Mouse (Mus musculus) thymus, postnatal 36 days (tissue): Measurements from ENCODE around the gene Olfr1359.
"Not testable (repeated sequence)": the region's sequence is repeated elsewhere in the genome, so short reads cannot be mapped to it uniquely, and the experiment has no call there.

Experiments used
- DNase-seq, 2 experiments: peaks; one replicate each; pipeline ENCODE4 v3.0.0; 2022; ENCODE audit warnings: mixed read lengths in 2 of 2

Olfr1359 gene

DNA sequence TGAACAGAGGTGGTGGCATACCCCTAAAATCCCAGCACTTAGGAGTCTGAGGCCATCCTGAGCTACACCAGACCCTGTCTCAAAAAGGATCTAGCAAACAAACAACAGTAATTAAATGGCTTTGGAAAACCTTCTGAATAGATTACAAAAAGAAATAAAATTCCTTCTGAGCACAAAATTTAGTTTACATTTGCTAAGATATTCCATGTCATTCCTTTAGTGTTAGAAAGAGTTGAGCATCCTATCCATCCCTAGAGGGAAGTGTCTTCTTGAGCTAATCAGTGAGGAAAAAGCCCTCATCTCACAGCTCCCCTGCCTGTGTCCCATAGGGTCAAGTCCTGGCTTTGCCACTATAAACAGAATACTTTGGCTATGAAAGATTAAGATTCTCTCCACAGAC is at the start of gene Olfr1359:
Gene Olfr1359, plus strand, starts transcription at position 301 of the 400 bp plus-strand sequence.
- DNase-seq = no peak

DNA sequence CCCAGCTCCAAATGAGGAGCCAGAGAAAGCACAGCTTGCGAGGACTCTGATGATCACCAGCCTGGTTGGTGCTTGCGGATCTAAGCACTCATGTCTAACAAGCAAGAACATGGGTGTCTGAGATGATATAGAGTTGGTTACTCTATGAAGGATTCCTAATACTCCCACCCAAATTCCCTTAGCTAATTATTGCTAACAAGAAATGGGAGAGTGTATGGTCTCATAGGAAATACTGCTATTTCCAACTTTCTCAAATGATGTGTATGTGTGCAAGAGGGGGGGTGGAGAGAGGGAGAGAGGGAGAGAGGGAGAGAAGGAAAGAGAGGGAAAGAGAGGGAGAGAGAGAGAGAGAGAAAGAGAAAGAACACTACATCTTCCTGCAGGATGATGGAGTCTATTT is 34.6 kb upstream of the Olfr1359 start, which contains the start of gene Olfr1361:
Gene Olfr1361, minus strand, starts transcription at position 101 of the 400 bp plus-strand sequence.
- DNase-seq = no peak

DNA sequence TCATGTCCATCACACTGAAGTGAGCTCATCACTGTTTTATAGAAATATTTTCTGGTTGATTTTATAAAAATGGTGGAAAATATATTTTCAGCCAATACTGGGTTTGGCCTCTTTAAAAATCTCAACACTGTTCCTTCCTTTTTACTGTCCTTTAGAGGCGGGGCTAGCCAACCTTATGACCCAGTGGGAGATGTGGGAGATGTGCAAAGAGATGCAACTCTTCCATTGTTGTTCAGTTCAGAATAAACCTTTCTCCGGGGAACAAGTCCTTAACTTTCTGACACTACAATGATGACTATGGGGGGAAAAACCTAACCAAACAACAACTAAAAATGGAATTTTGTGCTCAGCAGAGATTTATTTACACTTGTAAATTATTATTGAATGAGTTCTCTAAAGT is 20.6 kb upstream of the Olfr1359 start, which contains the start of gene Olfr1360:
Gene Olfr1360, minus strand, starts transcription at position 101 of the 400 bp plus-strand sequence.
- DNase-seq = no peak

DNA sequence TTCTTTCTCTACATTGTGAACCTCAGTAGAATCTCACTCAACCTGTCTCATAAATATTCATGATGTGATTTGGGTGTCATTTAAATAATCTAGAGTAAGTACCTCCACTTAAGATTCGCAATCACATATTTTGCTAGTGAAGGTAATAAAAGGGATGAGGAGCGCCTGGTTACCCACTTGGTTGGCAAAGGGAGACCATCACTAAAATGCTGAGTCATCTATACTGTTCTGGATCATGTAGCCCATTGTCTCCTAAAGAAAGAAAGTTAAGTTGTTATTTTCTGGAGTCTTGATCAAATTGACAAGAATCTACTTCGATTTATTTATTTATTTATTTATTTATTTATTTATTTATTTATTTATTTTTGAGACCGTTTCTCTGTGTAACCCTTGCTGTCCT is 8.8 kb downstream of the Olfr1359 start:
- no peak for DNase-seq

DNA sequence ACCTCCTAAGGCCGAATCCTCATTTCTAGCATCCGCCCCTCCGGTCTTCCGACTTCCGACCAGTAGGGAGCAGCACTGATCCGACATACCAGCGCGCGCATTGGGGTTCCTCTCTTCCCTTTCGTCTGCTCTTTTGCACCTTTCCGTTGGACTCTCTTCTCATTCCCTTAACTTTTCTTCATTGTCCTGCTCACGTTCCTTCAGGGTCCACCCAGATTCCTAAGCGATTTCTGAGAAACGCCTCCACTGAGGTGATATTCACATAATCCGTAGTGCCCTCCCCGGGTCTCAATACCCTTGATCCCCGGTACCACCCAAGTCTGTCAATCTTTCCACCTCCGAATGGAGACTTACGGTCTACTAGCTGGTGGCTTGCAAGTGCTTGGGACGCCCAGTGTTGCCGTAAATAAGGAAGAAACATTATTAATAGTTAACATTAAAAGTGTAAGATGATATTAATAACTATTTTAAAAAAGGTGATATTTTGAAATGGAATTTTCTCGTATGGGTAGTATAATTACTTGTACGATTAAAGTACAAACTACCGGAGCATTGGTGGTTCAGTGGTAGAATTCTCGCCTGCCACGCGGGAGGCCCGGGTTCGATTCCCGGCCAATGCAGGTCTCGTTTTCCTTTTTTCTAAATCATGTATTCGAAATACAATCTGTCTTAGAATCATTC is 12.3 kb downstream of the Olfr1359 start:
- DNase-seq = peak; percentile 88 to 92

DNA sequence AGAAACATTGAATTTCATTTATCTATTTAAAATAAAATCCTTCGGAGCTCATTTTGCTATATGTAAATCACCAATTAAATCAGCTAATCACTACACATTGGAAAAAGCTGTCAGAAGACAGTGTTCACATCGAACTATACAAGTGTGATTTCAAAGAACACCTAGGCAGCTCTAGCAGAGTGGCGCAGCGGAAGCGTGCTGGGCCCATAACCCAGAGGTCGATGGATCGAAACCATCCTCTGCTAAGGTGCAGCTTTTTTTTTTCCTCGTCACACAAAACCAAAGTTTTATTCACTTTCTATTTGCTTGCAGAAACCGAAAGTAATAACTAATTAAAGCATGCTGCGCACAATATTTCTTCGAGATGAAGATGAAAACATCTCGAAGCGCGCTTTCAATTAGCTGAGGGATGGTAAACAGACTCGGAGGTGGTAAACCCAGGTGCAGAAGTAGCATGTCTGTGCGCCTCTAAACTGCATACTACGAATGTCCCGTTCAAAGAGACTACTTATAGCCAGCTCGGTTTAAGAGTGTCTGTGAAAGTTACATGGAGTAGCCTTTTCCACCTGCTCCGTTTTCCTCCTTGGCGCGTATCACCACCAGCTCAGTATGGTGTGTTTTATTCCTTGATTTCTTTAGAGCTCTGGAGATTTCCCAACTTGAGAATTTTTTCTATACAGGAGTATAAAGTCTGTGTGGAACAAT is 13.1 kb downstream of the Olfr1359 start:
- DNase-seq = peak; percentile 81

DNA sequence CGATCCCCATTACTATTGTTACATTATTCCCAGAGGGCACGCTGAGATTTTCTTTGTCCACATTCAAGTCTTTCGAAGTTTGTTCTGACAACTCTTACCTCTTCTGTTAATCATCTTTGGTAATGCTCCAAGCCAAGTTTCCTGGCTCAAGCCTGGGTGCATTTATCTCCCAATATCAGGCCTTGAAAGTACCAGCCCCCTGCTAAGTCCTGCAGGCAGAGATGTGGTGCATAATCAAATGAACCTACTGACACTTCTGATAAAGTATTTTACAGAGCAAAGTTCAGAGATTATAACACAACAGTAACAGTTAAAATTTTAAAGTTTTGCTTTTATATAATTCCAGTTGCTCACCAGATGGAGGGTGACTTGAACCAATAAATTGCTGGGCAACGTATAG is 13.8 kb downstream of the Olfr1359 start:
- no peak for DNase-seq

DNA sequence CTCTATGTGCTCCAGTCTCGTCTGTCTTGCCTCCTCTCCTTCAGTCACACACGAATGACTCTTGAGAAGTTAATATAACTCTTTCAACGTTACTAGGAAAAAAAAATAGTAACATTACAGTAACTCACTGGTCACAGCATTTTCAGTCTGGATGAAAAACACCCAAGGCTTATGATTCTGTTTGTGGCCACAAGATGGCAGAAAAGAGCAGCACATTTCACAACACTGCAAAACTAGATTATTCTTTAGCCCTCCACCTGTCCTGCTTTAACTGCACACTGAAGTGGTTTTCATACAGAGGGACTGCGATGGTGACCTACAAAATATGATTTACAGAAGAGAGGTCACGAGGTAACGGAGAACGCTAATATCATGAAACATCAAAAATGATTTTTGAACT is 16.8 kb downstream of the Olfr1359 start:
- peak; percentile 53 to 60 for DNase-seq

DNA sequence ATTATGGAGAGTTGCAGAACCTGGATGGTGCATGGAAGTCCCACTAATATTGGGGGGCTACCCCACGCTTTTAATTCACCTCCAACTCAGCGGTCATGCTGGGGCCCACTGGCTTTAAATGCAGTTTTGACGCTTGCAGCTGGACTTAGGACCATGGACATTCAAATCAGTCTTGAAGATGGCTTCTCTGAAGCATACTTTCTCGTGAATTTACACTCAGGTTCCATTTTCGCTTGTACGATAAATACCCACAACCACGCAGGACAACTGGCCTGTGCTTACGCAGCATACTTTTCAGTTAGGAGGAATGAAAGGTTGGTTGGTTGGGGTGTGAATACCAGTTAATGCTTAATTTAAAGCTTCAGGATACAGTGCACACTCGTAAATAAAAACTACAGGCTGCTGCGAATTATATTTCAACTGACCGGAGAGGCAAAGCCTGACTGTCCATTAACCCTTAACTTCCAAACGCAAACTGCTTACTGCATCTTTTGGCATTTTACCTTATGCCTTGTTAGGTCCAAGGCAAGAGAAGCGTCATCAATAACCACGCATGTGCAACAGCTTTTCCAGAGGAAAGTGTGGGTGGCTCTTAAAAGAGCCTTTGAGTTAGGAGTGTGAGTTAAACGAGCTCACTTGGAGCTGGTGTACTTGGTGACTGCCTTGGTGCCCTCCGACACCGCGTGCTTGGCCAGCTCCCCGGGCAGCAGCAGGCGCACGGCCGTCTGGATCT is 17.4 kb downstream of the Olfr1359 start:
- no peak for DNase-seq

DNA sequence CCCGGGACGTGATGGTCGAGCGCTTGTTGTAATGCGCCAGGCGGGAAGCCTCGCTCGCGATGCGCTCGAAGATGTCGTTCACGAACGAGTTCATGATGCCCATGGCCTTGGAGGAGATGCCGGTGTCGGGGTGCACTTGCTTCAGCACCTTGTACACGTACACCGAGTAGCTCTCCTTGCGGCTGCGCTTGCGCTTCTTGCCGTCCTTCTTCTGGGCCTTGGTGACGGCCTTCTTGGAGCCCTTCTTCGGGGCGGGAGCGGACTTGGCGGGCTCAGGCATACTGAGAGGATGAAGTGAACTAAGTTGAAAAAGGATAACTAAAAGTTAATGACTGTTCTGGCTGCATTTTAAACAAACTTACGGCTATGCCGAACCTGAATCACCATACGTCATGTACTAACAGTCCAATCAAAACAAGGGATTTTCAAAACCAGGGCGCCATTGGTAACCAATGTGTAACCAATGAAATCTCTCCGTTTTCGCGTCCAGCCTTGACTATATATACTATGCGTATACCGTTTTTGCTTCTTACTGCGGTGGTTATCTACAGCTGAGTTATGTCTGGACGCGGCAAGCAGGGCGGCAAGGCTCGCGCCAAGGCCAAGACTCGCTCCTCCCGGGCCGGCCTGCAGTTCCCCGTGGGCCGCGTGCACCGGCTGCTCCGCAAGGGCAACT is 18.1 kb downstream of the Olfr1359 start, which contains the start of the genes Hist1h2bl and Hist1h2ai:
Gene Hist1h2bl, minus strand, starts transcription at position 280 of the 676 bp plus-strand sequence.
Gene Hist1h2ai, plus strand, starts transcription at position 559 of the 676 bp plus-strand sequence.
- peak; percentile 75 to 81 for DNase-seq

DNA sequence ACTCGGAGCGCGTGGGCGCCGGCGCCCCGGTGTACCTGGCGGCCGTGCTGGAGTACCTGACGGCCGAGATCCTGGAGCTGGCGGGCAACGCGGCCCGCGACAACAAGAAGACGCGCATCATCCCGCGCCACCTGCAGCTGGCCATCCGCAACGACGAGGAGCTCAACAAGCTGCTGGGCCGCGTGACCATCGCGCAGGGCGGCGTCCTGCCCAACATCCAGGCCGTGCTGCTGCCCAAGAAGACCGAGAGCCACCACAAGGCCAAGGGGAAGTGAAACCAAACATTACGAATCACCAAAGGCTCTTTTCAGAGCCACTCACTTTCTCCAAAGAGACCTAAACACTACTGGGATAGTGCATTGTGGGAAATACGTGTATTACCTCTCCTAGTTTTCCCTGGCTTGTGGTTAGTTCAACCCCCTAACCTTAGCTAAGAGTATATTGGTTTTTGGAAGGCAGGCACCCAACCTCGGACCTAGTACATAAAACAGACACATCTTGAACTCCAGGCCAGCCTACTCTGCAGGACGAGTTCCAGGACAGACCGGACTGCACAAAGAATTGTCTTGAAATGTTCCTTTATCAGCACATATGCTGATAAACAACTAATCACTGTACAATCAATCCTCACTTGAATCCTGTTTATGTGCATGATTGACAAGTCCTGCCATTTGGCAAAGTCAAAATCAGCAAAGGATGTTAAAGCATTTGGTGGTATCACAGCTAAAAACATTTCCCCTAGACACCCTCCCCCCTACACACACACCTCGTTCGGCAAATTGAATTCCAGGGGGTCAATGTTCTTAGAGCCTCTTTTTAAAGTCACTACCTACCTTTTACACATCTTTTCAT is 18.9 kb downstream of the Olfr1359 start:
- DNase-seq = peak in 1 of 2 experiments; percentile 11

DNA sequence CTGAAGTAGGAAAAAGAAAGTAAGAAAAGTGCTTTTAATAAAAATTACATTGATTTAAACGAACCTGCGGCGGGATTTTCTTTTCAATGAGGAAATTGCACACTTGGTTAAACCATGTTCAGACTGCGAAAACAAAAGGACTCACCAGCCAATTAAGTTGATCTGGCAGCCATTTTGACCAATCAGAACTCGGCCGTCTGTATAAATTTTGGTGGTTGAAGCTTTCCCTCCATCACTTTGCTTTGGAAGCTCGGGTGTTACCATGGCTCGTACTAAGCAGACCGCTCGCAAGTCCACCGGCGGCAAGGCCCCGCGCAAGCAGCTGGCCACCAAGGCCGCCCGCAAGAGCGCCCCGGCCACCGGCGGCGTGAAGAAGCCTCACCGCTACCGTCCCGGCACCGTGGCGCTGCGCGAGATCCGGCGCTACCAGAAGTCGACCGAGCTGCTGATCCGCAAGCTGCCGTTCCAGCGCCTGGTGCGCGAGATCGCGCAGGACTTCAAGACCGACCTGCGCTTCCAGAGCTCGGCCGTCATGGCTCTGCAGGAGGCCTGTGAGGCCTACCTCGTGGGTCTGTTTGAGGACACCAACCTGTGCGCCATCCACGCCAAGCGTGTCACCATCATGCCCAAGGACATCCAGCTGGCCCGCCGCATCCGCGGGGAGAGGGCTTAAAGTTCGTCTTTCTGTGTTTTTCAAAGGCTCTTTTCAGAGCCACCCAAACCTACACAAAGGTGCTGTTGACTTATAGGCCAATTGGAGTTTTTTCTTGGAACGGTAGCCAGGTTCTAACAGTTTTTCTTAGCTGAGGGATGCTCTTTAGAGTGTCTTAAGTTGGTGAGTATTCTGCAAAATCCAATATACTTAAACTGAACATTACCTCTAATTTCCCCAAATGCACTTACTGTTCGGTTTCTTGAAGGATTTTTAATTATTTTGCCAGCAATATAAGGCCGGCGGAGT is 19.8 kb downstream of the Olfr1359 start, which contains the start of gene Hist1h3h:
Gene Hist1h3h, plus strand, starts transcription at position 263 of the 961 bp plus-strand sequence.
- peak; percentile 83 to 85 for DNase-seq

DNA sequence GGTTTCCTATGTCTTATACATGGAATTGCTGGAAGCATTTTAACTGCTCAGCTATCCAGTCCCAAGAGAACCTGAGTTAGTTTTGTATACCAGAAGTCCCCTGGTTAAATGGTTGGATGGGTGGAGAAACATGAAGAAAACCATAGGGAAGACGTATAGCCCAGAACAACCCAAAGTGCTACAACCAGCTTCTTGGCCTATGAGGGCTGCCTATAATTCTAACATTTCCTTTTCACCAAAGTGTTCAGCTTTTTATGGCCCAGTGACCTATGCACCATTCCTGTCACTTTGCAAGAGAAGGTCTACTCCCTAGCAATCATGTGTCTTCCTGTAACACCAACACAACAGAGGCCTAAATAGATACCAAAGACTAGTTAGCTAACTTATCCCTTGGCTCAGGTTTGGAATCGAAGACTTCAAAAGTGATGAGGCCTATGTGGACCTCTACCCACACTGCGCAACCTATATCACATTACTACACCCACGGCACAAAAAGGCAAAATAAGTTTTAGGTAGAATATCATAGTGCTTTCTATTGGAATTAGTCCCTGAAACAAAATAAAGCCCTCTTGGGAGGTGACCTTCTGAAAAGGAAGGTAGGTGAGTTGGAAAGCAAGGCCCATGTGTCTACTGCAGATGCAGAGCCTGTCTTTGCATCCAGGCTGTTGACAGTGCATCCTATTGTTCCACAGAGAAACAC is 20.6 kb downstream of the Olfr1359 start:
- no peak for DNase-seq

DNA sequence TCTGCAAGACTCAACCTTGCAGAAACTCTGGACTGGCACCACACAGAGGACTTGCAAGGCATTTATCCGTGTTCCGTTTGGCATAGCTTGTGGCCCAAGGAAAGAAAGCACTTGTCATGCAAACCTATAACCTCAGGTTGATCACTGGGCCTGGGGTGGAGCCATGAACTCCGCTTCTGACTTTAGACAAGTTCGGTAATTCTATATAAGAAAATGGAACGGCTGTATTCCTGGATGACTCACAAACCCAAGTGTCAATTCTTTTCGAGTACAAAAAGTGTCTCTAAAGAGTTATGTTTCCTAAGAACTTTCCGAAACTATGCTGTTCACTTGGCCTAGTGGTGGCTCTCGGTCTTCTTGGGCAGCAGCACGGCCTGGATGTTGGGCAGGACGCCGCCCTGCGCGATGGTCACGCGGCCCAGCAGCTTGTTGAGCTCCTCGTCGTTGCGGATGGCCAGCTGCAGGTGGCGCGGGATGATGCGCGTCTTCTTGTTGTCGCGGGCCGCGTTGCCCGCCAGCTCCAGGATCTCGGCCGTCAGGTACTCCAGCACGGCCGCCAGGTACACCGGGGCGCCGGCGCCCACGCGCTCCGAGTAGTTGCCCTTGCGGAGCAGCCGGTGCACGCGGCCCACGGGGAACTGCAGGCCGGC is 23.3 kb downstream of the Olfr1359 start:
- DNase-seq = not testable (repeated sequence)

DNA sequence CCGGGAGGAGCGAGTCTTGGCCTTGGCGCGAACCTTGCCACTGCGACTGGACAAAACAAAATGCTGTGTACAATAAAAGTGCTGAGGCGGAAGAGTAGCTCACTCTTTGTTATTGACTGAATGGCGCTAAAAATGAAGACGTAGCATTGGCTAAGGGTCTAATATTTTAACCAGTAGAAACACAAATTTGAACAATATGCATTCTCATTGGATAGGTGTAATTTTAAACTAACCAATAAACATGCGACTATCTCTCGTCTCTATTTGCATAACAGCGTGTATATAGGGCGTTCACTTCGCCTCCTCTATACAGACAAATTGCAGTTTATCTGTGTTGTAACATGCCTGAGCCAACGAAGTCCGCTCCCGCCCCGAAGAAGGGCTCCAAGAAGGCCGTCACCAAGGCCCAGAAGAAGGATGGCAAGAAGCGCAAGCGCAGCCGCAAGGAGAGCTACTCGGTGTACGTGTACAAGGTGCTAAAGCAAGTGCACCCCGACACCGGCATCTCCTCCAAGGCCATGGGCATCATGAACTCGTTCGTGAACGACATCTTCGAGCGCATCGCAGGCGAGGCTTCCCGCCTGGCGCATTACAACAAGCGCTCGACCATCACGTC is 24.0 kb downstream of the Olfr1359 start, which contains the start of gene Hist1h2bm:
Gene Hist1h2bm, plus strand, starts transcription at position 288 of the 616 bp plus-strand sequence.
- DNase-seq = peak; percentile 68 to 75

DNA sequence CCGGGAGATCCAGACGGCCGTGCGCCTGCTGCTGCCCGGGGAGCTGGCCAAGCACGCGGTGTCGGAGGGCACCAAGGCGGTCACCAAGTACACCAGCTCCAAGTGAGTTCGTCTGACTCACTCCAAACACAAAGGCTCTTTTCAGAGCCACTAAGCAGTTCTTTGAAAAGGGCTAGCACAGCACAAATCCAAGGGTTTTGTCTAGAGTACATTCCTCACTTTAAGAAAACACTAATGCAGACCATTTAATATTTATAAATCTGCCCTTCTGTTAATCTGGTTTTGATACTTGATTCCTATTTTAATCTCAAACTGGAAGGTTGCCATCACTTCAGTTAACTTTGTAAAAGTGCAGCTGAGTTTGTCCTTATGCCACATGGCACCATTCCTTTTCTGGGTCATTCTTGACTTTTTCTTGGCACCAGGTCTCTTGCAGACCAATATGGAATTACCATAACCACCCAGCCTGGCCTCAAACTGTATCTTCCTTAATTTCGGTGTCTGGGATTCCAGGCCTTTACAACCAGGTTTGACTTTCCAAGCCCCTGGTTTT is 24.5 kb downstream of the Olfr1359 start:
- no peak for DNase-seq

DNA sequence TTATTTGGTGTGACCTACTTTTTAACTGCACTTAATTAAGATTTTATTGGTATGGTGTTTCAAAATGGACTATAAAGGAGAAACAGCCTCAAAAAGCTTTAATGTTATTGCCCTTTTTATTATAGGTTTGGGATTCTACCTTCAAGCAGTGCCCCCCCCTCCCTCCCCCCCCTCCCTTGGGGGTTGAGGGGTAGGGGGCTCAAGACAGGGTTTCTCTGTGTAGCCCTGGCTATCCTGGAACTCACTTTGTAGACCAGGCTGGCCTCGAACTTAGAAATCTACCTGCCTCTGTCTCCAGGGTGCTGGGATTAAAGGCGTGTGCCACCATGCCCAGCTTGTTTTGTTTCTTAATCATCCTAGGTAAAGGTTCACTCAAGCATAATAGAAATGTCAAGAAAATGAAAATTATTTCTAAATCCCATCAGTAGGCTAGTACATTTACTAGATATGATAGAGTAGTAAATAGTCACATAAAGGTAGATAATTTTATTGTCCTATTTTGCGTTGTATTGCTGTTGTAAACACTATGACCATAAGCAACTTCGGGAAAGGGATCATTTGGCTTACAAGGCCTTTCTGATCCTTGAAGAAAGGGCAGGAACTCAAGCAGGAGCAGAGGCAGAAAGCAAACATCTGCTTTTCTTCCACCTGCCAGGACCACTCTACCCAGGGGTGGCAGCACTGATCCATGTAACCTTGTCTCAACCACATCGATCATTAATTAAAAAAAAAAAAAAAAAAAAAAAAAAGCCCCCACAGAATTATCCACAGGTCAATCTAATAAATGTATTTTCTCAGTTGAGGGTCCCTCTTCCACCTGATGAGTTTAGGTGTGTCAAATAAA is 25.3 kb downstream of the Olfr1359 start:
- peak; percentile 23 to 47 for DNase-seq
